Mouse (Mus musculus): ENCODE measurements around the gene Zmynd11. TPM values are rescaled to one million over a fixed set of nuclear protein-coding genes. Genes with fewer than 3 reads are reported as not detected.

The Zmynd11 gene
- polyA plus RNA-seq, 1 experiment, result 0.62 TPM

DNA sequence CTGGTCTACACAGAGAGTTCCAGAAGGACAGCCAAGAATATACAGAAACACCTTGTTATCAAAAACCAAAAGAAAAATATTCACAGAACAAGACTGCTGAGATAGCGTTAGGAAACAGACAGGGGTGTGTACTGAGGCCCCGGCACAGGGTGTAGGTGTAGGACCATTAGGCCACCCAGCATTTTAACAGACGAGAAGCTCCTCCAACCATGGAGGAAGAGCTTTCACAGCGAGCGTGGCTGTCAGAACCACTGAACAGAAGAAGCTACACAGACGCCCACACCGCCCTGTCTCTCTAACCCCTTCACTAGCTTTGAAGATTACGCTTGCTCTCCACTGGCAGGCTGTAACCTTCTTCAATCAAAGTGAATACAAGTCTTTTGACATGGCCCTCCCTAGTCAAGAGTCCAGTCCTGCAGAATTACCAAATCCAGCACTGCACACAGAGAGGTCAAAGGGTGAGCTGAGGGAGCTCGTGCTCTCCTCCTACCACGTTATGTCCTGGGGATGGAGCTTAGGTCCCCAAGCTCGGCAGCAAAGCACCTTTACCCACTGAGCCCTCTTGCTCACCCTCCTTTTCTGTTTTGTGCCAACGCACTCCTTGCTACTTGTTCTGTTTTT, 62.4 kb downstream of the Zmynd11 start:
- no peaks in the 10 kb centered on the region for H3K9me3 ChIP-seq (ENCODE audit: control insufficient read depth, low read length)

DNA sequence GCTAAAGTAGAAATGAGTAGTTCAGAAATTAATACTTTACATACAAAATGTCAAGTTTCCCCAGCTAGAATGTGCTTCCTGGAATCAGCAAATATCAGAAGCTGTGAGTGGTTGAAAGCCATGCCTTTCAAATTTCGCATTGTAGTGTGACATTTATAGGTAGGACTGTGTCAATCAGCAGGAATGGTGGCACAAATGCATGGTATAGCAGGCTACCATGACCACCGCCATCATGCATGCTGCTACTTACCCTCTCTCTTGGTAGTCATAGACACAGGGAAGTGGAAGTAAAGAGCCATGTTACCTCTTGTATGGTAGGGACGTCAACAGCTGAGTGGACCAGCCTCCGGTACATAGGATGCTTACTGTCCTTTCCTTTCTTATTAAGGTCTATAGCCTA, 67.8 kb downstream of the Zmynd11 start:
- peaks cover 47% of the 10 kb centered on the region for H3K36me3 ChIP-seq (ENCODE audit: control insufficient read depth)
- H3K27me3 ChIP-seq (ENCODE audit: control insufficient read depth), result no peaks in the 10 kb centered on the region
- H3K9me3 ChIP-seq (ENCODE audit: control insufficient read depth, low read length), result no peaks in the 10 kb centered on the region
- H3K4me3 ChIP-seq (replicated peaks), result no peak overlapping the region
- no peaks in the 10 kb centered on the region for H3K4me1 ChIP-seq (ENCODE audit: control insufficient read depth)
- TF ChIP-seq TAL1 (IDR thresholded peaks at IDR 0.05; ENCODE audit: low read length), result no peak
- TF ChIP-seq GATA1 (IDR thresholded peaks at IDR 0.05; ENCODE audit: low read length), result no peak

More for the DNA sequence above, 62.4 kb downstream of the Zmynd11 start:
- TF ChIP-seq GATA1 (IDR thresholded peaks at IDR 0.05; ENCODE audit: low read length) (no peak), TAL1 (IDR thresholded peaks at IDR 0.05; ENCODE audit: low read length) (no peak)
- Histone ChIP-seq H3K4me1 (ENCODE audit: control insufficient read depth) (peaks cover 2% of the 10 kb centered on the region; the same call in 1 of the 2 replicates), H3K36me3 (ENCODE audit: control insufficient read depth) (peaks cover 6% of the 10 kb centered on the region), H3K27me3 (ENCODE audit: control insufficient read depth) (no peaks in the 10 kb centered on the region), H3K4me3 (replicated peaks) (no peak overlapping the region)

DNA sequence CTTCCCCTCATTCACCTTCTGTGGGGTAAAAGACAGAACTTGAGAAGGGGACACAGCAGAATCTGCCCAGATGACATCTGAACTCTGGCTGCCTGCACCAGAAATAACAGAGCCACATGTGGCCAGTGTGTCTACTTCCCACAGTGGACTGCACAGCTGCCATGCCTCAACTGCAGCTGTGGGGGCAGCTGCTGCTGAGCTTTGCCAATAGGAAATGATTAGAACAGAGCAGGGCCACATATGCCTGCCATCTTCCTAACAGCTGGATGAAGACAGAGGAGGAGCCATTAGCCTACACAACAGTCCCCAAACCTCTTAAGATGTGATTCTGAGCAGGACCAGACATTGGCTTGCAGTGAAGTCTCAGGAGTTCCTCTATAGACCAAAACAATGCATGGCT, 69.3 kb downstream of the Zmynd11 start:
- Histone ChIP-seq H3K27me3 (ENCODE audit: control insufficient read depth) (no peaks in the 10 kb centered on the region), H3K36me3 (ENCODE audit: control insufficient read depth) (peaks cover 60% of the 10 kb centered on the region), H3K4me3 (replicated peaks) (no peak overlapping the region), H3K4me1 (ENCODE audit: control insufficient read depth) (no peaks in the 10 kb centered on the region), H3K9me3 (ENCODE audit: control insufficient read depth, low read length) (no peaks in the 10 kb centered on the region)
- TF ChIP-seq GATA1 (IDR thresholded peaks at IDR 0.05; ENCODE audit: low read length), result no peak
- no peak for TF ChIP-seq TAL1 (IDR thresholded peaks at IDR 0.05; ENCODE audit: low read length)

DNA sequence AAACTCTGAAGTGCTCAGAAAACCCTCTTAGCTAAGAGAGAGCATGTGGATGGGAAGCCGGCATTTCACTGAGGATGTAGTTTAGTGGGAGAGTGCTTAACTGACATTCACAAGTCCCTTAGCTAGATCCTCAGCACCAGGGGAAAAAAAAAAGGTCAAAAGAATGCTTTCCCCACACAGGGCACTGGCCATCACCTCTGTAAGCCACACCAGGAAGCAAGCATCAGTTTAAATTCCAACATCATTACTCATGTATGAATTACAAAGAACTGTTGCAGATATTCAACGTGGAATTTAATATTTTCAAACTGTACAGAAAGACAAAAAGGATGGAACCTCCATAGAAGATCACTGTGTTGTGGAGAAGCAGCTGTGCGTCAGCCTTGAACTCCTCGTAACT, 69.7 kb downstream of the Zmynd11 start:
- Histone ChIP-seq H3K4me1 (ENCODE audit: control insufficient read depth) (no peaks in the 10 kb centered on the region), H3K36me3 (ENCODE audit: control insufficient read depth) (peaks cover 64% of the 10 kb centered on the region), H3K9me3 (ENCODE audit: control insufficient read depth, low read length) (no peaks in the 10 kb centered on the region), H3K27me3 (ENCODE audit: control insufficient read depth) (no peaks in the 10 kb centered on the region), H3K4me3 (replicated peaks) (no peak overlapping the region)
- no peak for TF ChIP-seq TAL1 (IDR thresholded peaks at IDR 0.05; ENCODE audit: low read length)
- no peak for TF ChIP-seq GATA1 (IDR thresholded peaks at IDR 0.05; ENCODE audit: low read length)

DNA sequence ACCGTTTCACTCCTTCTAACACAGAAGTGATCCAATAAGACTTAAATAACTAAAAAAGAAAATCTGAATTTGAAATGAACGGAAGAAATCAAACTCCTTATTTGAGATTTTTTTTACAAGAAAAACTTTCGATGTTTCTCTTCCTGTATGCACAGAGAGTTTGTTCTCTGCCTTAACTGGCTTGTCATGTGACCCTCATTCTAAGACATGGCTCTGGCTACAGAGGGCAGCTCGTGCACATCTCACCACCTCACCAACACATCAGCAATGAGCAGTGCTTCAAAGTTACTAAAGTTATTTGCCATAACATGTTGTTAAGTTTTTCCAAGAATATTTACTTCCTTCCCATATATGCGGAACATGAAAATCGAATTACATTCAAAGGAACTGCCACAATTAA, 70.5 kb downstream of the Zmynd11 start:
- TF ChIP-seq GATA1 (IDR thresholded peaks at IDR 0.05; ENCODE audit: low read length), result no peak
- TF ChIP-seq TAL1 (IDR thresholded peaks at IDR 0.05; ENCODE audit: low read length), result no peak

DNA sequence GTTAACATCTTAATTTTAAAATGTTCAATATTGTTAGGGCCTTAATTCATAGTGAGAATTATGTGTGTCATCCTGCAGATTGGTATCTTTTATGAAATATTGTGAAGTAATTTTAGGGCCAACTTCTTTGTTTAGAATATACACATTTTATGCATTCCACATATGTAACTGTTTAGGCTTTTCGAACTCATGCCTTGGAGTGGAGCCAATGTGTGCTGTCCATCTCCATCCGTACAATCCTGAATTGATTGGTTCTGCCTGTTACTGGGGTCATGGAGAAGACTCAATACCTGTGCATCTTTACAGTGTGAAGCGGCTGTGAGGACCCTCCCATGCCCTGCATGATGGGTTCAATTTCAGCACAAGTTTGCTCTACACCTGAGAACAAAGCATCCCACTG, 72.3 kb downstream of the Zmynd11 start:
- Histone ChIP-seq H3K27me3 (ENCODE audit: control insufficient read depth) (no peaks in the 10 kb centered on the region), H3K4me1 (ENCODE audit: control insufficient read depth) (no peaks in the 10 kb centered on the region), H3K36me3 (ENCODE audit: control insufficient read depth) (peaks cover 86% of the 10 kb centered on the region), H3K4me3 (replicated peaks) (no peak overlapping the region), H3K9me3 (ENCODE audit: control insufficient read depth, low read length) (no peaks in the 10 kb centered on the region)
- TF ChIP-seq GATA1 (IDR thresholded peaks at IDR 0.05; ENCODE audit: low read length) (no peak), TAL1 (IDR thresholded peaks at IDR 0.05; ENCODE audit: low read length) (no peak)

More for the DNA sequence above, 70.5 kb downstream of the Zmynd11 start:
- Histone ChIP-seq H3K4me1 (ENCODE audit: control insufficient read depth) (no peaks in the 10 kb centered on the region), H3K27me3 (ENCODE audit: control insufficient read depth) (no peaks in the 10 kb centered on the region), H3K9me3 (ENCODE audit: control insufficient read depth, low read length) (no peaks in the 10 kb centered on the region), H3K4me3 (replicated peaks) (no peak overlapping the region), H3K36me3 (ENCODE audit: control insufficient read depth) (peaks cover 70% of the 10 kb centered on the region)

DNA sequence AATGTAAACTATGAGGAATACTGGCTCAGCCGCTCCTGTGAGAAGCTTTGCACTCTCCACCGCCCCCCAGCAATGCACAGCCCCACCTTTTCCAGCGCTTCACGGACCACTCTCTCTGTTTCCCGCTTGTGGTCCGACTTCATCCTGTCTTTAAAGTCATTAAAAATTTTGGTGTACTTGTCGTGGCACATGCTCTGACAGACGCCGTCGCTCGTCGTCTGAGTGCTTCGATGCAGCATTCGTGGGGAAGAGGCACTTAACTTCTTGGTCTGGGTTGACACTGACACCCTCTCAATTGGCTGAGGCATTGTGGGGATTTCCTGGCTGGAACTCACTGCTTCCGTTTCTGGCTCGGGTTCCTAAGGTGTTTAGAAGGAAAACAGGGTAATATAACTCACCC, 75.8 kb downstream of the Zmynd11 start:
- Histone ChIP-seq H3K36me3 (ENCODE audit: control insufficient read depth) (peaks cover 84% of the 10 kb centered on the region), H3K4me1 (ENCODE audit: control insufficient read depth) (no peaks in the 10 kb centered on the region), H3K27me3 (ENCODE audit: control insufficient read depth) (no peaks in the 10 kb centered on the region), H3K4me3 (replicated peaks) (no peak overlapping the region), H3K9me3 (ENCODE audit: control insufficient read depth, low read length) (no peaks in the 10 kb centered on the region)
- no peak for TF ChIP-seq GATA1 (IDR thresholded peaks at IDR 0.05; ENCODE audit: low read length)
- no peak for TF ChIP-seq TAL1 (IDR thresholded peaks at IDR 0.05; ENCODE audit: low read length)

DNA sequence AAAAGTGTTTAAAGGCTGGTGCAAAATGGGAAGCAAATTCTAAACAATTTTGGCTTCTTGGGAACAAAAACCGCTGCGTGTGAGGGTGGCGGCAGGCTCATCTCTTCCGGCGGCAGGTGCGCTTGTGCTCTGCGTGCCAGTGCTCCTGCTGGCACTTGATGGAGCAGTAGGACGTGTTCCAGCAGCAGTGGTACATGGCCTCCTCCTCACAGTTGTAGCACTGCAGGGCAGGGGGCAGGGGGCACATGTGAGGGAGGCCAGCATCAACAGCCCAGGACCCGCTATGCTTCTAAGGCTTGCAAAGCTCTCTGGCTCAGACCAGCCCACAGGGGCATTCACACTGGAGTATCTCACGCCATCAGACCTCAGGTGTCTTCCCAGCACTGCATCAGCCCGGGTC, 78.4 kb downstream of the Zmynd11 start:
- no peaks in the 10 kb centered on the region for H3K4me1 ChIP-seq (ENCODE audit: control insufficient read depth)
- H3K36me3 ChIP-seq (ENCODE audit: control insufficient read depth), result peaks cover 79% of the 10 kb centered on the region
- H3K27me3 ChIP-seq (ENCODE audit: control insufficient read depth), result no peaks in the 10 kb centered on the region
- H3K4me3 ChIP-seq (replicated peaks), result no peak overlapping the region
- TF ChIP-seq TAL1 (IDR thresholded peaks at IDR 0.05; ENCODE audit: low read length) (no peak), GATA1 (IDR thresholded peaks at IDR 0.05; ENCODE audit: low read length) (no peak)
- no peaks in the 10 kb centered on the region for H3K9me3 ChIP-seq (ENCODE audit: control insufficient read depth, low read length)

DNA sequence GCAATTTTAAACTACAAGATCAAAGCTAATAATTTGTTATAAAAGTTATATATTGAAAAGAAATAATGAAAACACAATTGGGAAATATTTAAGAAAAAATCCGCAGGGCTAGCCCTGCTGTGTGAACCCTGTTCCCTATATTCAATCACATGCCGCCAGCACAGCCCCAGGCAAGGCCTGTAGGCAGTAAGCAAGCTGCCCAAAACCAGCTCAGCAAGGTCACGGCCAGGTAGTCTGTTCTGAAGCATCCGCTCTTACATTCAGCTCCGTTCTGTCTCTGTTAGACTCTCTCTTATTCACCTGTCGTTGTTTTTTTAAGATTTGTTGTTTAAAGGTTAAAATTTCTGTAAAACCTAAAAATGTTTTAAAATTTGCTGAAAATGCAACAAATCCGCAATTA, 78.9 kb downstream of the Zmynd11 start:
- no peaks in the 10 kb centered on the region for H3K4me1 ChIP-seq (ENCODE audit: control insufficient read depth)
- no peaks in the 10 kb centered on the region for H3K9me3 ChIP-seq (ENCODE audit: control insufficient read depth, low read length)
- no peak overlapping the region for H3K4me3 ChIP-seq (replicated peaks)
- no peaks in the 10 kb centered on the region for H3K27me3 ChIP-seq (ENCODE audit: control insufficient read depth)
- peaks cover 75% of the 10 kb centered on the region for H3K36me3 ChIP-seq (ENCODE audit: control insufficient read depth)
- TF ChIP-seq GATA1 (IDR thresholded peaks at IDR 0.05; ENCODE audit: low read length), result no peak
- TF ChIP-seq TAL1 (IDR thresholded peaks at IDR 0.05; ENCODE audit: low read length), result no peak
